Mouse (Mus musculus) hindbrain, postnatal 0 days (tissue): ENCODE data around the gene Utp20. TPM values are rescaled to one million over a fixed set of nuclear protein-coding genes. Genes with fewer than 3 reads are reported as not detected.
"Not testable (repeated sequence)": the region's sequence is repeated elsewhere in the genome, so short reads cannot be mapped to it uniquely, and the experiment has no call there.

Experiments used
- ATAC-seq: fragments of 200-750 bp; cut with Nextera tagmentation; 2 replicates; pipeline ENCODE4 v1.8.0; 2017; ENCODE audit warnings: mild to moderate bottlenecking, moderate TSS enrichment, moderate library complexity
- DNase-seq: peaks from one replicate; pipeline ENCODE4 v3.0.0-alpha.2; 2015; ENCODE audit warnings: low spot score
- H3K27ac ChIP-seq: fragments of 300-500 bp; sonication (generic); 2 replicates; pipeline ENCODE4 v1.5.1; 2014; ENCODE audit warnings: mild to moderate bottlenecking
- H3K27me3 ChIP-seq: fragments of 300-500 bp; sonication (generic); 2 replicates; pipeline ENCODE4 v1.6.1; 2014; ENCODE audit warnings: low read length, mixed read lengths; ENCODE audit not compliant: insufficient read depth
- H3K36me3 ChIP-seq: fragments of 300-500 bp; sonication (generic); 2 replicates; pipeline ENCODE4 v1.6.1; 2014; ENCODE audit warnings: low read length, mixed read lengths; ENCODE audit not compliant: insufficient read depth
- H3K4me1 ChIP-seq: fragments of 300-500 bp; sonication (generic); 2 replicates; pipeline ENCODE4 v1.6.1; 2014; ENCODE audit warnings: antibody characterized with exemption, low read length, mixed read lengths; ENCODE audit not compliant: insufficient read depth
- H3K4me2 ChIP-seq: fragments of 300-500 bp; sonication (generic); 2 replicates; pipeline ENCODE4 v1.6.1; 2014; ENCODE audit warnings: low read depth, mild to moderate bottlenecking, low read length, moderate library complexity, mixed read lengths
- H3K4me3 ChIP-seq: fragments of 300-500 bp; sonication (generic); 2 replicates; pipeline ENCODE4 v1.5.1; 2014; ENCODE audit warnings: low read length
- H3K9ac ChIP-seq: fragments of 300-500 bp; sonication (generic); replicated peaks from 2 replicates; pipeline ENCODE4 v1.6.1; 2014; ENCODE audit warnings: mild to moderate bottlenecking, low read length, moderate library complexity, mixed read lengths
- H3K9me3 ChIP-seq: fragments of 300-500 bp; sonication (generic); 2 replicates; pipeline ENCODE4 v1.6.1; 2016; ENCODE audit warnings: low read length, mixed read lengths
- CTCF ChIP-seq: IDR thresholded peaks from 2 replicates; pipeline ENCODE4 v1.5.1; 2016; ENCODE audit warnings: antibody characterized with exemption, control low read depth, low read depth
- WGBS: fragments of 180-500 bp; shearing (Covaris S2); extraction: QIAGEN DNeasy Blood & Tissue Kit; methylation state at CpG from one replicate; pipeline ENCODE4 v1.1.7; 2014; 5-methylcytosine and 5-hydroxymethylcytosine counted together
- polyA plus RNA-seq: library from polyadenylated mRNA; unstranded; fragments of >200 nt; fragmentation: Nextera tagmentation; extraction: Ambion mirVana; gene quantifications from 2 replicates; pipeline ENCODE4 v1.2.1, GENCODE M21; 2015
- total RNA-seq: library from RNA; depleted of rRNA; stranded (reverse); fragments of >200 nt; gene quantifications from 2 replicates; pipeline ENCODE4 v1.2.3, GENCODE M21; 2014

The Utp20 gene
- total and polyA plus RNA-seq, 2 experiments from 2014 or later: 4.7 to 9.1 TPM

- H3K27ac ChIP-seq: no peak overlapping the region
- no peak overlapping the region for H3K9ac ChIP-seq
- H3K4me1 ChIP-seq: no peaks in the 10 kb centered on the region
- WGBS: 93% methylated on average over 8 of the region's 8 CpGs
- H3K27me3 ChIP-seq: no peaks in the 10 kb centered on the region
- H3K4me3 ChIP-seq: no peak overlapping the region
- ATAC-seq: no peak
- peaks cover 45% of the 10 kb centered on the region for H3K36me3 ChIP-seq
- no peaks in the 10 kb centered on the region for H3K9me3 ChIP-seq
- H3K4me2 ChIP-seq: no peak overlapping the region
- no peak for TF ChIP-seq CTCF
- DNase-seq: no peak
These were observed 32.0 kb downstream of the Utp20 start for GRCm38 (mm10) chr10:88794606-88795005.

- peaks cover 41% of the 10 kb centered on the region for H3K36me3 ChIP-seq
- no peak for ATAC-seq
These were observed 32.9 kb downstream of the Utp20 start for GRCm38 (mm10) chr10:88793671-88794070.

GRCm38 (mm10) chr10:88784513-88784931, 42.1 kb downstream of the Utp20 start:
- DNase-seq: no peak
- H3K27me3 ChIP-seq: no peaks in the 10 kb centered on the region
- no peak overlapping the region for H3K4me3 ChIP-seq
- no peaks in the 10 kb centered on the region for H3K4me1 ChIP-seq
- H3K36me3 ChIP-seq: peaks cover 31% of the 10 kb centered on the region
- WGBS: 66% methylated on average over 5 of the region's 5 CpGs
- H3K27ac ChIP-seq: no peak overlapping the region
- no peaks in the 10 kb centered on the region for H3K9me3 ChIP-seq
- H3K4me2 ChIP-seq: no peak overlapping the region
- H3K9ac ChIP-seq: no peak overlapping the region
- no peak for ATAC-seq
- no peak for TF ChIP-seq CTCF

More at GRCm38 (mm10) chr10:88793671-88794070, 32.9 kb downstream of the Utp20 start:
- no peaks in the 10 kb centered on the region for H3K4me1 ChIP-seq
- no peak for TF ChIP-seq CTCF
- no peaks in the 10 kb centered on the region for H3K27me3 ChIP-seq
- no peak for DNase-seq
- H3K27ac ChIP-seq: no peak overlapping the region
- H3K4me3 ChIP-seq: no peak overlapping the region
- H3K4me2 ChIP-seq: no peak overlapping the region
- H3K9ac ChIP-seq: no peak overlapping the region
- H3K9me3 ChIP-seq: no peaks in the 10 kb centered on the region

- no peak for TF ChIP-seq CTCF
- H3K4me2 ChIP-seq: no peak overlapping the region
- no peaks in the 10 kb centered on the region for H3K27me3 ChIP-seq
- no peak for DNase-seq
- peaks cover 34% of the 10 kb centered on the region for H3K36me3 ChIP-seq
- H3K9ac ChIP-seq: no peak overlapping the region
- H3K27ac ChIP-seq: no peak overlapping the region
- ATAC-seq: no peak
- no peaks in the 10 kb centered on the region for H3K4me1 ChIP-seq
- 95% methylated on average over 5 of the region's 5 CpGs for WGBS
- no peaks in the 10 kb centered on the region for H3K9me3 ChIP-seq
- H3K4me3 ChIP-seq: no peak overlapping the region
These were observed 42.7 kb downstream of the Utp20 start for GRCm38 (mm10) chr10:88783941-88784340.

- not testable (repeated sequence) for H3K27me3 ChIP-seq, H3K4me2 ChIP-seq, H3K4me1 ChIP-seq, H3K4me3 ChIP-seq, H3K9me3 ChIP-seq, H3K9ac ChIP-seq, DNase-seq, H3K27ac ChIP-seq, ATAC-seq
- whole genome bisulfite sequencing: 93% methylated on average over 2 of the region's 2 CpGs
- peaks cover 35% of the 10 kb centered on the region for H3K36me3 ChIP-seq
These were observed 43.5 kb downstream of the Utp20 start for GRCm38 (mm10) chr10:88783135-88783534.

GRCm38 (mm10) chr10:88780716-88781115, 45.9 kb downstream of the Utp20 start:
- 92% methylated on average over 4 of the region's 4 CpGs for WGBS
- DNase-seq (no peak), ATAC-seq (no peak)
- H3K36me3 ChIP-seq: peaks cover 30% of the 10 kb centered on the region
- no peak overlapping the region for H3K4me3 ChIP-seq
- H3K27ac ChIP-seq: no peak overlapping the region
- H3K9ac ChIP-seq: no peak overlapping the region
- H3K9me3 ChIP-seq: no peaks in the 10 kb centered on the region
- no peak overlapping the region for H3K4me2 ChIP-seq
- no peaks in the 10 kb centered on the region for H3K4me1 ChIP-seq
- H3K27me3 ChIP-seq: no peaks in the 10 kb centered on the region
- no peak for TF ChIP-seq CTCF

GRCm38 (mm10) chr10:88776206-88776605, 50.4 kb downstream of the Utp20 start:
- no peak for TF ChIP-seq CTCF

GRCm38 (mm10) chr10:88772965-88773364, 53.6 kb downstream of the Utp20 start:
- H3K27ac ChIP-seq, H3K4me2 ChIP-seq, H3K4me1 ChIP-seq, H3K4me3 ChIP-seq, H3K9me3 ChIP-seq, H3K27me3 ChIP-seq, DNase-seq, H3K9ac ChIP-seq, ATAC-seq: not testable (repeated sequence)
- 74% methylated on average over 5 of the region's 5 CpGs for WGBS
- peaks cover 50% of the 10 kb centered on the region for H3K36me3 ChIP-seq

More at GRCm38 (mm10) chr10:88776206-88776605, 50.4 kb downstream of the Utp20 start:
- Histone ChIP-seq H3K27me3 (no peaks in the 10 kb centered on the region), H3K27ac (no peak overlapping the region), H3K9me3 (no peaks in the 10 kb centered on the region), H3K36me3 (peaks cover 29% of the 10 kb centered on the region), H3K4me2 (no peak overlapping the region), H3K4me3 (no peak overlapping the region), H3K9ac (no peak overlapping the region), H3K4me1 (no peaks in the 10 kb centered on the region)
- ATAC-seq: no peak
- no peak for DNase-seq
- 89% methylated on average over 6 of the region's 6 CpGs for WGBS
